Mouse (Mus musculus) kidney, adult 2 months (tissue): ENCODE measurements around the gene Spem2.

ENCODE experiments used
- CTCF ChIP-seq: fragments of 200-500 bp; conservative IDR thresholded peaks from 2 replicates; pipeline ENCODE4 v1.5.1; 2011; ENCODE audit warnings: low read depth, mild to moderate bottlenecking, control low read depth, low read length, moderate library complexity, mixed read lengths; ENCODE audit not compliant: insufficient read depth, insufficient read length
- POLR2A ChIP-seq: fragments of 200-500 bp; IDR thresholded peaks from one replicate; pipeline ENCODE4 v1.6.1; 2011; ENCODE audit warnings: low read depth, low read length, control low read depth

DNA sequence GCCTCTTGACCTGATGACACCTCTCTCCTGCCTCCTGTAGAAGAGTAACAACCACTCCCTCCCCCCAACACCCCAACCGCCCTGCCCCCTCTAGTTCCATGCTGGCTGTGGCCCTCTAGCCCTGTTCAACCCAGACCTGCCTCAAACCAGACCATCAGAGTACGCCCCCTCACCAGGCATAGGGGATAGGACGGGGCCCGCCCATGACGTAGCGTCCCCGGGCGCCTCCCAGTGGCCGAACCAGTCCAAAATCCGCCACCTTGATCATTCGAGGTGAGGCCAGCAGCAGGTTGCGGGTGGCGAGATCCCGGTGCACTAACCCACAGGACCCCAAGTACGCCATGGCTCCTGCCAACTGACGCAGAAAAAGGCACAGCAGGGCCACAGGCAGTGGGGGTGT, 37.1 kb upstream of the Spem2 start:
- TF ChIP-seq CTCF: peak; percentile 42
- TF ChIP-seq POLR2A: no peak
